Comparison of ENCODE assay signal across 26 mouse cellular contexts in genomic region chr3:143778161-143778560, GRCm38 (mm10).
"Had no signal": no experiment of that assay in that cellular context is flagged by ENCODE, and none has a peak within 500 bp of the region (broad histone marks: within the 10 kb centered on the region; RNA-seq: fewer than 3 reads in every experiment).

No protein-coding gene starts in this region.

- H3K4me1 ChIP-seq: heart, embryonic 10.5 days; heart, embryonic 12.5 days; hindbrain, embryonic 10.5 days; hindbrain, embryonic 12.5 days; intestine, embryonic 15.5 days; limb, embryonic 10.5 days; limb, embryonic 12.5 days; liver, embryonic 13.5 days; liver, embryonic 15.5 days had no signal

- H3K9ac ChIP-seq: heart, embryonic 12.5 days; hindbrain, embryonic 12.5 days; hindbrain, embryonic 14.5 days; intestine, embryonic 15.5 days; limb, embryonic 12.5 days; liver, embryonic 13.5 days; liver, embryonic 15.5 days had no signal

- H3K9me3 ChIP-seq: heart, embryonic 10.5 days; heart, embryonic 12.5 days; hindbrain, embryonic 10.5 days; hindbrain, embryonic 12.5 days; intestine, embryonic 15.5 days; limb, embryonic 10.5 days; limb, embryonic 12.5 days; liver, embryonic 13.5 days; liver, embryonic 15.5 days had no signal

- DNase-seq: gastrocnemius, postnatal 10 days; gastrocnemius, postnatal 25 days; heart, adult 18-20 months; heart, postnatal 10 days; heart, postnatal 4 days; kidney, adult 18-20 months; kidney, adult 8-10 months; kidney, postnatal 10 days; kidney, postnatal 36 days; layer of hippocampus, adult 9-11 months; layer of hippocampus, postnatal 36 days; liver; liver, embryonic 13.5 days had no signal

- H3K4me2 ChIP-seq: heart, embryonic 12.5 days; hindbrain, embryonic 12.5 days; hindbrain, embryonic 14.5 days; intestine, embryonic 15.5 days; limb, embryonic 12.5 days; liver, embryonic 11.5 days; liver, embryonic 13.5 days; liver, embryonic 15.5 days had no signal

- H3K4me3 ChIP-seq: heart, embryonic 10.5 days; heart, embryonic 12.5 days; hindbrain, embryonic 10.5 days; hindbrain, embryonic 12.5 days; intestine, embryonic 15.5 days; limb, embryonic 10.5 days; limb, embryonic 12.5 days; liver, embryonic 13.5 days; liver, embryonic 15.5 days had no signal

- H3K36me3 ChIP-seq: heart, embryonic 10.5 days; heart, embryonic 12.5 days; hindbrain, embryonic 10.5 days; hindbrain, embryonic 12.5 days; intestine, embryonic 15.5 days; limb, embryonic 10.5 days; limb, embryonic 12.5 days; liver, embryonic 13.5 days; liver, embryonic 15.5 days had no signal

- H3K27ac ChIP-seq: heart, embryonic 10.5 days; hindbrain, embryonic 10.5 days; hindbrain, embryonic 12.5 days; hindbrain, embryonic 14.5 days; intestine, embryonic 15.5 days; limb, embryonic 10.5 days; limb, embryonic 12.5 days; liver, embryonic 13.5 days; liver, embryonic 15.5 days had no signal

- H3K27me3 ChIP-seq: heart, embryonic 12.5 days; hindbrain, embryonic 12.5 days; intestine, embryonic 15.5 days; limb, embryonic 12.5 days; liver, embryonic 13.5 days; liver, embryonic 15.5 days had no signal

- ATAC-seq: hindbrain, embryonic 16.5 days; inflammation-experienced regulatory T-cells, adult 6 months; intestine, embryonic 15.5 days; intestine, postnatal 0 days had no signal
